Mouse (Mus musculus): ENCODE results near the gene Ccnb1ip1.

DNA sequence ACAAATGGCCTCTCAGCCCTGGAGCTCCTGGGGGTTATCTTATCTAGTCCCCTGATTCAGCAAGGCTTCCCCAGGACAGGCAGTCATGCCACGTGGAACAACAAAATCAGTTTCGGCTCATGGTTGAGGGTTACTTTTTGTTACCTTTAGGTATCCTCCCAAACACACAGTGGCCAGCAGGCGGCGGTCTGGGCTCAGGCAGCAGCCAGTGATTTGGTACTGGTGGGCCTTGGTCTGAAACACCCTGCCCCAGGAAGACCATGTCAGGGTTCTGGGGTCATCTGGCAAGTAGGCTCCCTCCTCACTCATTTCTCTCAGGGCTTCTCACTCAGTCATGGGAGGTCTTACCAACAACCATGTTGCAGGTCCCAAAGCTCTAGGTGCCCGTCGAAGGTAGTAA lies 29.7 kb upstream of the Ccnb1ip1 start:
- no peak for TF ChIP-seq CTCF (IDR thresholded peaks at IDR 0.05; ENCODE audit: low read depth, low read length)
- no peak for TF ChIP-seq POLR2A (IDR thresholded peaks at IDR 0.05; ENCODE audit: borderline replicate concordance, low read depth, low read length)

Measured in bone marrow macrophage, adult 2 months (primary cell).